Mouse (Mus musculus): ENCODE measurements at regions not wholly inside any gene's neighbourhood (a gene's known extent, or its start where the extent isn't known, plus 50 kb on each side); places are given as distances from the start of the nearest gene placed in this dataset.

DNA sequence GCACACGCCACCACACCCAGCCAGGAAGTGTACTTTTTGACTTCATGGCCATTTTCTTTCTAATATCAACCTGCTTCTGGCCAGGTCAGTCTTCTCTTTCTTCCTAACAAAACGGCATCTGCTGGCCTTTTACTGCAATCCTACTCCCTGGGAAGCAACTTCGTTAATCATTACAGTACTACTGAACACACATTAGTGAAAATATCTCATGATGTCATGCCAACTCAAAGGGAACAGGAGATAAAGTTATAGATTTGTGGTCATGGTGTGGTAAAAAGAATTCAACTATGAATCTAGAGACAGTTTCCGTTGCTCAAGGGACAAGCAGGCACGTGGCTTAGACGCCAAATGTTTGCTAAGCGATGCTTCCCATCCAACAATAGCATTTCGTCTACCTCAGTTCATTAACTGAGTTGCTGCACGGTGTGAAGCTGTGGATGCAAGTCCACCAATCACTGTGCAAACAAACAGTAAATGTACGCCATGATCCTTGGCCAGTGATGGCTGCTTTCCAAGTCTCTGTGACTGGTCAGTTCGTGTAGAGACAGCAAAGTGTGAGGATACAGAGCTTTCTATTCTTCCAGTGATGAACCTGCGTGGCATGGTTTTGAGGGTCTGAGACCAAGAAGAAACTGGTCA is 55.7 kb upstream of the Frmd6 start:
- TF ChIP-seq EP300 (IDR thresholded peaks at IDR 0.05; ENCODE audit: insufficient read depth, low read depth, low read length) = no peak
- no peak for TF ChIP-seq POLR2A (IDR thresholded peaks at IDR 0.05; ENCODE audit: insufficient read depth, low read depth, low read length)
- TF ChIP-seq CTCF (IDR thresholded peaks at IDR 0.05) = no peak

Data from heart, adult 2 months (tissue).